18 mouse cellular contexts compared by ENCODE assay signal in the genomic region with DNA sequence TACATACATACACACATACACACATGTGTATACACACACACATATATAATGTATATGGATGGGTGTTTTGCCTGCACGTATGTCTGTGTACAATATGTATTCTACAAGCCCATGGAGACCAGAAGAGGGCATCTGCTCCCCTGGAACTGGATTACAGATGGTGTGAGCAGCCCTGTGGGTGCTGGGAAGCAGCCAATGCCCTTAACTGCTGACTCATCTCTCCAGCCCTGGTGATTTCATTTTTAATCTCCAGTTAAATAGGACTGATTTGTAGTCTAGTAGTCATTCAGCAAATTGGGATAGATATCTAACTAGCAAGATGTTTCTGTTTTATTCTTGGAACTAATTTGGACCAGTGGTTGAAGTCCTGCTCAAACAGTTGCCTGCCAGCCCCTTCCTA.
DNase-seq lines count a peak whose midpoint lies in the region; ATAC-seq lines count a peak whose summit lies in the region.
"Had no signal": no experiment of that assay in that cellular context is flagged by ENCODE, and none has a peak within 500 bp of the region (broad histone marks: within the 10 kb centered on the region; RNA-seq: fewer than 3 reads in every experiment).

No protein-coding gene starts in this region.

- DNase-seq in frontal cortex, adult 2 months (ENCODE audit: extremely low spot score in 1 of 2, low spot score in 1 of 2): no peak
- DNase-seq in 3134 (ENCODE audit: extremely low read depth, insufficient read length, low spot score) (peak; percentile 16), 3T3-L1 (ENCODE audit: low read depth, low spot score) (peak; percentile 50)
- peak; percentile 12 to 21 for DNase-seq in layer of hippocampus, adult 8-10 months (ENCODE audit: low spot score in 2 of 2)
- DNase-seq in T-cell, adult 2 months (ENCODE audit: low spot score): no peak
- DNase-seq in thymus, postnatal 4 days: no peak
- DNase-seq: adrenal gland, postnatal 25 days; cerebellum, adult 11 months; gastrocnemius, postnatal 25 days; heart, adult 2 months; kidney, adult 2 months; right cerebral cortex, postnatal 4 days; thymus, postnatal 14 days had no signal

- peak; percentile 41; the same call in 1 of the 2 replicates for ATAC-seq in frontal cortex, adult (ENCODE audit: low TSS enrichment)
- ATAC-seq: activated CD4-positive, CD25-positive, alpha-beta regulatory T cell, adult 4 months; CD4-positive, CD25-positive, alpha-beta regulatory T cell, adult 4 months; forebrain, embryonic 16.5 days; lung, postnatal 0 days had no signal

Comparison
In these comparisons a context has a peak if more than half of its experiments do, and no peak if none do; other contexts are left out.
1. DNase-seq: peak in 3134 (single experiment), 3T3-L1 (single experiment) and layer of hippocampus, adult 8-10 months (2 of 2); none in frontal cortex, adult 2 months (0 of 2), T-cell, adult 2 months (single experiment) and thymus, postnatal 4 days (single experiment).